In genomic region chr6:125321114-125321855, GRCm38 (mm10) we compare ENCODE assay signal across 13 mouse cellular contexts. TPM values are rescaled to one million over a fixed set of nuclear protein-coding genes. Genes with fewer than 3 reads are reported as not detected.
A peak's percentile ranks its signal among the peaks of the same experiment; 100 is the strongest.
DNase-seq lines count a peak whose midpoint lies in the region; ATAC-seq and TF ChIP-seq lines count a peak whose summit lies in the region.
"Had no signal": no experiment of that assay in that cellular context is flagged by ENCODE, and none has a peak within 500 bp of the region (broad histone marks: within the 10 kb centered on the region; RNA-seq: fewer than 3 reads in every experiment).

No protein-coding gene starts in this region.

- in situ Hi-C loops in ES-E14 (cut with MboI; ENCODE audit: low sequenced_read_pairs in 2 of 2, unreplicated experiment in 2 of 2), result no loop called here

- H3K9ac ChIP-seq in heart, embryonic 14.5 days (ENCODE audit: low read length), result peak overlapping the region; percentile 30; the same call in 1 of the 2 replicates
- H3K9ac ChIP-seq in ES-E14 (ENCODE audit: insufficient read depth, low read depth, low read length, poor library complexity, severe bottlenecking), result no peak overlapping the region
- peak overlapping the region; percentile 34; the same call in 1 of the 2 replicates for H3K9ac ChIP-seq in kidney, embryonic 14.5 days (ENCODE audit: low read depth, low read length)
- 0 out of 2 replicates have a peak overlapping the region, but pooled peaks have one; percentile 22 for H3K9ac ChIP-seq in lung, embryonic 15.5 days
- H3K9ac ChIP-seq: midbrain, embryonic 12.5 days had no signal

- 11% methylated on average over 26 of the region's 26 CpGs for WGBS in heart, embryonic 14.5 days
- 7% methylated on average over 26 of the region's 26 CpGs for WGBS in kidney, embryonic 14.5 days
- 10% methylated on average over 26 of the region's 26 CpGs for WGBS in lung, embryonic 15.5 days

- peak overlapping the region; percentile 39 for H3K4me2 ChIP-seq in heart, embryonic 14.5 days (ENCODE audit: low read length)
- H3K4me2 ChIP-seq in kidney, embryonic 14.5 days (replicated peaks; ENCODE audit: low read depth, low read length), result peak overlapping the region; percentile 17; the same call in 1 of the 2 replicates
- H3K4me2 ChIP-seq in lung, embryonic 15.5 days, result peak overlapping the region; percentile 39
- H3K4me2 ChIP-seq: midbrain, embryonic 12.5 days had no signal

- no peaks in the 10 kb centered on the region for H3K36me3 ChIP-seq in heart, embryonic 14.5 days (ENCODE audit: control insufficient read depth, insufficient read depth, low read length)
- no peaks in the 10 kb centered on the region for H3K36me3 ChIP-seq in ES-E14 (ENCODE audit: control insufficient read depth, insufficient read depth, low read length, poor library complexity, severe bottlenecking)
- no peaks in the 10 kb centered on the region for H3K36me3 ChIP-seq in kidney, embryonic 14.5 days (ENCODE audit: control insufficient read depth, insufficient read depth, low read length)
- H3K36me3 ChIP-seq in lung, embryonic 15.5 days, result no peaks in the 10 kb centered on the region
- H3K36me3 ChIP-seq: midbrain, embryonic 12.5 days had no signal

- H3K27me3 ChIP-seq in heart, embryonic 14.5 days (ENCODE audit: control insufficient read depth, insufficient read depth, low read length), result peaks cover 43% of the 10 kb centered on the region
- peaks cover 22% of the 10 kb centered on the region for H3K27me3 ChIP-seq in kidney, embryonic 14.5 days (ENCODE audit: control insufficient read depth, insufficient read depth, low read length)
- peaks cover 28% of the 10 kb centered on the region for H3K27me3 ChIP-seq in lung, embryonic 15.5 days

- peaks cover 10 to 14% of the 10 kb centered on the region in 2 experiments; a peak in 2 of 4 replicates for H3K4me1 ChIP-seq in heart, embryonic 14.5 days (ENCODE audit: control insufficient read depth in 2 of 2, insufficient read depth in 2 of 2, low read length in 2 of 2)
- H3K4me1 ChIP-seq in ES-E14 (ENCODE audit: control insufficient read depth in 2 of 2, insufficient read depth in 2 of 2, low read length in 2 of 2, poor library complexity in 1 of 2), result peaks cover 0 to 18% of the 10 kb centered on the region in 2 experiments; a peak in 2 of 4 replicates
- peaks cover 8% of the 10 kb centered on the region; the same call in 1 of the 2 replicates for H3K4me1 ChIP-seq in kidney, embryonic 14.5 days (ENCODE audit: control insufficient read depth, insufficient read depth, low read length)
- H3K4me1 ChIP-seq in lung, embryonic 15.5 days, result peaks cover 32% of the 10 kb centered on the region

- no peak overlapping the region for H3K27ac ChIP-seq in heart, embryonic 14.5 days (replicated peaks in 1 of 2; ENCODE audit: control insufficient read depth in 1 of 2, insufficient read depth in 1 of 2, low read depth in 2 of 2, low read length in 2 of 2)
- H3K27ac ChIP-seq in ES-E14 (ENCODE audit: insufficient read depth, low read depth, low read length, poor library complexity, severe bottlenecking), result no peak overlapping the region
- H3K27ac ChIP-seq in kidney, embryonic 14.5 days (ENCODE audit: low read depth, low read length), result no peak overlapping the region
- peak overlapping the region; percentile 31; the same call in 1 of the 2 replicates for H3K27ac ChIP-seq in lung, embryonic 15.5 days
- H3K27ac ChIP-seq: midbrain, embryonic 12.5 days had no signal

- DNase-seq in heart, adult 8-10 months (ENCODE audit: low spot score), result no peak
- no peak for DNase-seq in ES-E14 (ENCODE audit: low read depth, low spot score)
- DNase-seq in right cerebral cortex, postnatal 10 days (ENCODE audit: low spot score in 2 of 2), result no peak
- DNase-seq in cerebellum, adult 11 months, result no peak
- DNase-seq: cerebellum, adult 9-11 months had no signal

- no peak overlapping the region for H3K4me3 ChIP-seq in heart, embryonic 14.5 days (ENCODE audit: control insufficient read depth in 1 of 2, insufficient read depth in 1 of 2, low read depth in 1 of 2, low read length in 2 of 2)
- H3K4me3 ChIP-seq in ES-E14 (ENCODE audit: insufficient read depth in 1 of 2, low read depth in 1 of 2, low read length in 2 of 2, poor library complexity in 1 of 2, severe bottlenecking in 1 of 2), result peak overlapping the region; percentile 11 to 38; a peak in 3 of 4 replicates
- peak overlapping the region; percentile 13 for H3K4me3 ChIP-seq in kidney, embryonic 14.5 days (ENCODE audit: low read length)
- H3K4me3 ChIP-seq in lung, embryonic 15.5 days, result peak overlapping the region; percentile 1; the same call in 1 of the 2 replicates
- H3K4me3 ChIP-seq: midbrain, embryonic 12.5 days had no signal

- no peaks in the 10 kb centered on the region for H3K9me3 ChIP-seq in heart, embryonic 14.5 days (ENCODE audit: control insufficient read depth, low read length)
- no peaks in the 10 kb centered on the region for H3K9me3 ChIP-seq in ES-E14 (ENCODE audit: control insufficient read depth, insufficient read depth, low read depth, low read length)
- H3K9me3 ChIP-seq in kidney, embryonic 14.5 days (ENCODE audit: control insufficient read depth, low read length), result no peaks in the 10 kb centered on the region
- no peaks in the 10 kb centered on the region for H3K9me3 ChIP-seq in lung, embryonic 15.5 days
- H3K9me3 ChIP-seq: midbrain, embryonic 12.5 days had no signal

- no peak for ATAC-seq in heart, embryonic 14.5 days (ENCODE audit: insufficient number of reproducible peaks, insufficient read depth, low FRiP score, low read depth)
- 0 out of 2 replicates have a peak, but pooled peaks have one; percentile 32 for ATAC-seq in kidney, embryonic 14.5 days (ENCODE audit: low FRiP score, low TSS enrichment)
- no peak for ATAC-seq in lung, embryonic 15.5 days (ENCODE audit: borderline replicate concordance, extremely low read depth, low FRiP score, low TSS enrichment)
- ATAC-seq in frontal cortex, adult (ENCODE audit: low TSS enrichment), result no peak
- ATAC-seq: forebrain, embryonic 16.5 days had no signal

TF ChIP-seq in ES-E14, 5 proteins besides CTCF, POLR2A, EP300 and RAD21:
- TF ChIP-seq ZNF384 (IDR thresholded peaks at IDR 0.05; ENCODE audit: low read depth, low read length) (no peak), MAFK (IDR thresholded peaks at IDR 0.05; ENCODE audit: insufficient read depth, low read depth, low read length) (no peak), HCFC1 (IDR thresholded peaks at IDR 0.05; ENCODE audit: borderline replicate concordance, insufficient read depth, low read length) (no peak), CHD2 (IDR thresholded peaks at IDR 0.05; ENCODE audit: low read depth, low read length) (no peak), ZC3H11A (IDR thresholded peaks at IDR 0.05; ENCODE audit: borderline replicate concordance, low read depth, low read length) (no peak)

RNA-seq across cellular contexts. Expression of gene Scnn1a, which starts 0.8 kb away (rescaled TPM):
- 0.65 and 1.00 TPM in 2 replicates for polyA plus RNA-seq in heart, embryonic 14.5 days (2014; fragmentation: Nextera tagmentation; extraction: Ambion mirVana)
- under 1 TPM; 0.46 to 0.80 (median 0.58) TPM for total RNA-seq in heart, adult 8-10 months (2022)
- total RNA-seq in ES-E14 (2012; rRNA removed), result 0.11 and 0.31 TPM in 2 replicates
- 2.5 and 3.3 TPM in 2 replicates for polyA plus RNA-seq in kidney, embryonic 14.5 days (2014; fragmentation: Nextera tagmentation; extraction: Ambion mirVana)
- polyA plus RNA-seq in lung, embryonic 15.5 days (2015; fragmentation: Nextera tagmentation; extraction: Ambion mirVana), result 5.0 and 5.8 TPM in 2 replicates

RNA-seq across cellular contexts. Expression of gene Ltbr, which starts 7.6 kb away (rescaled TPM):
- polyA plus RNA-seq in heart, embryonic 14.5 days (2014; fragmentation: Nextera tagmentation; extraction: Ambion mirVana), result 38.5 and 41.5 TPM in 2 replicates
- total RNA-seq in heart, adult 8-10 months (2022), result 10 to 100 TPM; 24.4 to 26.2 (median 25.5) TPM
- 8.7 and 14.3 TPM in 2 replicates for total RNA-seq in ES-E14 (2012; rRNA removed)
- polyA plus RNA-seq in kidney, embryonic 14.5 days (2014; fragmentation: Nextera tagmentation; extraction: Ambion mirVana), result 54.0 and 54.3 TPM in 2 replicates
- polyA plus RNA-seq in lung, embryonic 15.5 days (2015; fragmentation: Nextera tagmentation; extraction: Ambion mirVana), result 79.1 and 82.5 TPM in 2 replicates

RNA-seq across cellular contexts. Expression of gene Tnfrsf1a, which starts 27.9 kb away (rescaled TPM):
- polyA plus RNA-seq in heart, embryonic 14.5 days (2014; fragmentation: Nextera tagmentation; extraction: Ambion mirVana), result 41.4 and 43.5 TPM in 2 replicates
- 10 to 100 TPM; 50.4 to 54.8 (median 52.8) TPM for total RNA-seq in heart, adult 8-10 months (2022)
- 6.1 and 7.7 TPM in 2 replicates for total RNA-seq in ES-E14 (2012; rRNA removed)
- 67.1 and 69.3 TPM in 2 replicates for polyA plus RNA-seq in kidney, embryonic 14.5 days (2014; fragmentation: Nextera tagmentation; extraction: Ambion mirVana)
- polyA plus RNA-seq in lung, embryonic 15.5 days (2015; fragmentation: Nextera tagmentation; extraction: Ambion mirVana), result 88.3 and 101 TPM in 2 replicates

RNA-seq across cellular contexts. Expression of gene Tuba3a, which starts 35.4 kb away (rescaled TPM):
- not detected in 2 replicates for polyA plus RNA-seq in heart, embryonic 14.5 days (2014; fragmentation: Nextera tagmentation; extraction: Ambion mirVana)
- not detected for total RNA-seq in heart, adult 8-10 months (2022)
- total RNA-seq in ES-E14 (2012; rRNA removed), result 53.3 and 84.8 TPM in 2 replicates
- 0.29 TPM in 1 of 2 replicates, not detected in the other for polyA plus RNA-seq in kidney, embryonic 14.5 days (2014; fragmentation: Nextera tagmentation; extraction: Ambion mirVana)
- 0.22 and 0.31 TPM in 2 replicates for polyA plus RNA-seq in lung, embryonic 15.5 days (2015; fragmentation: Nextera tagmentation; extraction: Ambion mirVana)
- total RNA-seq: adrenal gland, adult 18-20 months; layer of hippocampus, adult 18-20 months had no signal
- polyA plus RNA-seq: forebrain, embryonic 16.5 days; midbrain, embryonic 12.5 days had no signal

RNA-seq across cellular contexts. Expression of gene Plekhg6, which starts 59.3 kb away (rescaled TPM):
- polyA plus RNA-seq in heart, embryonic 14.5 days (2014; fragmentation: Nextera tagmentation; extraction: Ambion mirVana), result 0.05 TPM in 1 of 2 replicates, not detected in the other
- under 1 TPM in 2 of 4 experiments, not detected in 2; 0.06 to 0.09 TPM for total RNA-seq in heart, adult 8-10 months (2022)
- total RNA-seq in ES-E14 (2012; rRNA removed), result 1.1 and 1.5 TPM in 2 replicates
- polyA plus RNA-seq in kidney, embryonic 14.5 days (2014; fragmentation: Nextera tagmentation; extraction: Ambion mirVana), result 3.8 and 6.1 TPM in 2 replicates
- polyA plus RNA-seq in lung, embryonic 15.5 days (2015; fragmentation: Nextera tagmentation; extraction: Ambion mirVana), result 0.31 and 0.36 TPM in 2 replicates
- polyA plus RNA-seq: forebrain, embryonic 16.5 days had no signal

Comparison
In these comparisons a context has a peak if more than half of its experiments do, and no peak if none do; other contexts are left out.
1. H3K4me3 ChIP-seq: peak in ES-E14 (2 of 2), kidney, embryonic 14.5 days (single experiment) and lung, embryonic 15.5 days (single experiment); none in heart, embryonic 14.5 days (0 of 2).
2. Peak in every context shown above with its lines, with median percentiles within 50 percentile points of each other: H3K4me2 ChIP-seq.